Mouse (Mus musculus): ENCODE measurements at regions not wholly inside any gene's neighbourhood (a gene's known extent, or its start where the extent isn't known, plus 50 kb on each side); places are given as distances from the start of the nearest gene placed in this dataset.

GRCm38 (mm10) chr6:34246512-34246911, 69.6 kb upstream of the Slc35b4 start:
- DNase-seq = no peak

GRCm38 (mm10) chr6:34243001-34243400, 66.1 kb upstream of the Slc35b4 start:
- no peak for DNase-seq

GRCm38 (mm10) chr6:34242486-34242885, 65.6 kb upstream of the Slc35b4 start:
- no peak for DNase-seq

GRCm38 (mm10) chr6:34235132-34235531, 58.2 kb upstream of the Slc35b4 start:
- DNase-seq = no peak

- no peak for DNase-seq
Measured at GRCm38 (mm10) chr6:34234443-34235020, 57.6 kb upstream of the Slc35b4 start.

- DNase-seq = peak in 1 of 2 experiments; percentile 14
Measured at GRCm38 (mm10) chr6:34230768-34231381, 54.0 kb upstream of the Slc35b4 start.

GRCm38 (mm10) chr6:34227131-34227530, 50.2 kb upstream of the Slc35b4 start:
- DNase-seq = no peak
